Mouse (Mus musculus) cortical plate, adult 2 months (tissue): Measurements from ENCODE around the gene Ckap4. TPM values are rescaled to one million over a fixed set of nuclear protein-coding genes. Genes with fewer than 3 reads are reported as not detected.
"Not testable (repeated sequence)": the region's sequence is repeated elsewhere in the genome, so short reads cannot be mapped to it uniquely, and the experiment has no call there.

Experiments
- H3K27ac ChIP-seq: fragments of 200-500 bp; 2 replicates; pipeline ENCODE4 v1.5.1; 2012; ENCODE audit warnings: low read length, control low read depth, inconsistent platforms; ENCODE audit not compliant: insufficient read depth
- H3K4me1 ChIP-seq: fragments of 200-500 bp; 2 replicates; pipeline ENCODE4 v1.6.1; 2011; ENCODE audit warnings: low read length; ENCODE audit not compliant: control insufficient read depth, insufficient read depth
- H3K4me3 ChIP-seq: fragments of 200-500 bp; 2 replicates; pipeline ENCODE4 v1.5.1; 2011; ENCODE audit warnings: mild to moderate bottlenecking, low read length, control low read depth; ENCODE audit not compliant: insufficient read depth
- CTCF ChIP-seq: fragments of 200-500 bp; IDR thresholded peaks from 2 replicates; pipeline ENCODE4 v1.5.1; 2011; ENCODE audit warnings: mild to moderate bottlenecking, control low read depth, low read length; ENCODE audit not compliant: insufficient read depth; ENCODE audit errors: extremely low read depth
- POLR2A ChIP-seq: fragments of 200-500 bp; IDR thresholded peaks from 2 replicates; pipeline ENCODE4 v1.6.1; 2011; ENCODE audit warnings: mild to moderate bottlenecking, low read length, control low read depth; ENCODE audit not compliant: insufficient read depth; ENCODE audit errors: extremely low read depth
- polyA plus RNA-seq: library from polyadenylated mRNA; depleted of rRNA; stranded (reverse); fragments of >200 nt; gene quantifications from 2 replicates; pipeline ENCODE4 v1.2.3, GENCODE M21; 2012

Ckap4 gene
- polyA plus RNA-seq, 1 experiment = 13.2 TPM

GRCm38 (mm10) chr10:84532191-84532889 is 1.5 kb downstream of the Ckap4 start:
- Histone ChIP-seq H3K4me1 (peaks cover 8% of the 10 kb centered on the region; the same call in 1 of the 2 replicates), H3K27ac (no peak overlapping the region), H3K4me3 (peak overlapping the region; percentile 95)
- TF ChIP-seq POLR2A (no peak), CTCF (no peak)

GRCm38 (mm10) chr10:84531576-84531975 is 2.3 kb downstream of the Ckap4 start:
- Histone ChIP-seq H3K4me3 (no peak overlapping the region), H3K27ac (no peak overlapping the region), H3K4me1 (peaks cover 8% of the 10 kb centered on the region; the same call in 1 of the 2 replicates)
- TF ChIP-seq POLR2A (no peak), CTCF (no peak)

GRCm38 (mm10) chr10:84530388-84530787 is 3.5 kb downstream of the Ckap4 start:
- TF ChIP-seq CTCF (no peak), POLR2A (no peak)
- Histone ChIP-seq H3K4me3 (peak overlapping the region; percentile 14; the same call in 1 of the 2 replicates), H3K27ac (no peak overlapping the region), H3K4me1 (peaks cover 7% of the 10 kb centered on the region; the same call in 1 of the 2 replicates)

GRCm38 (mm10) chr10:84527631-84528030 is 6.2 kb downstream of the Ckap4 start:
- Histone ChIP-seq H3K27ac (no peak overlapping the region), H3K4me3 (no peak overlapping the region), H3K4me1 (peaks cover 7% of the 10 kb centered on the region; the same call in 1 of the 2 replicates)
- TF ChIP-seq POLR2A (no peak), CTCF (no peak)

DNA sequence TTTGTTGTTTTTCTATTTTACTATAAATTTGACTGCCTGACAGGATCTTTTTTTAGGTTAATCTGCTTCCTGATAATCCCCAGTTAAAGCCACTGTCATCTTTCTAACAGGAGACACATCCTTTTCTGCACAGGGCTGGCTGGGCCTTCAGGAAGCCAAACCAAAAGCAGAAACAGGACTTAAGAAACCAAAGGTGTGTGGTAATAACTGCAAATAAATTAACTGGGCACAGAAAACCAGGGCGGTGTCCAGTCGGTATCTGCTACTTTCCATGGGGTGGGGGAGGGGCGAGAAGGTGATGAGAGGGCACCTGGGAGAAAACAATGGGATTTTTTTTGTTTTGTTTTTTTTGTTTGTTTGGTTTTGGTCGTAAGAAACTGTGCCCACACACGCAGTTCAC is 6.8 kb downstream of the Ckap4 start:
- Histone ChIP-seq H3K27ac (no peak overlapping the region), H3K4me3 (no peak overlapping the region), H3K4me1 (peaks cover 7% of the 10 kb centered on the region; the same call in 1 of the 2 replicates)
- TF ChIP-seq POLR2A (no peak), CTCF (no peak)

GRCm38 (mm10) chr10:84526488-84526887 is 7.4 kb downstream of the Ckap4 start:
- Histone ChIP-seq H3K4me1 (peaks cover 7% of the 10 kb centered on the region; the same call in 1 of the 2 replicates), H3K27ac (no peak overlapping the region), H3K4me3 (no peak overlapping the region)
- TF ChIP-seq POLR2A (no peak), CTCF (no peak)

DNA sequence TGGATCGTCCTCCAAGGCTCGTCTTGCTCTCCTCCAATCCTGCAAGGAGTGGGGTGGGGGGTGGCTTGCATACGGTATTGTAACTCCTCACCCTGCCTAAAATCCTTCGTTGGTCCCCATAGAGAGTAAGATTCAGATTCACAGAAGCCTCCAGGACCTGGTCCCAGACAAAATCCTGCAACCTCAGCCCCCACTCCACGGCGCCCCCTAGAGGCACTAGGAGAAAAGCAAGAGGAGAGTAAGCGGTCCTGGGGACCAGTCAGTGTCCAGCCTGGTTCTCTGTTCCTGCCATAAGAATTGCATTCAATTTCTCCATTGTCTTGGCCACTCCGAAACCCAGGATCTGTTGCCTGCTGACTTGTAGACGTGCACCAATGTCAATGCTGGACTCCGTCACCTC is 10.2 kb downstream of the Ckap4 start:
- Histone ChIP-seq H3K27ac (no peak overlapping the region), H3K4me1 (no peaks in the 10 kb centered on the region), H3K4me3 (no peak overlapping the region)
- TF ChIP-seq POLR2A = no peak
- peak; percentile 18; the same call in 1 of the 2 replicates for TF ChIP-seq CTCF

GRCm38 (mm10) chr10:84516414-84516927 is 17.4 kb downstream of the Ckap4 start:
- H3K4me3 ChIP-seq = no peak overlapping the region
- H3K4me1 ChIP-seq = no peaks in the 10 kb centered on the region
- TF ChIP-seq CTCF (no peak), POLR2A (no peak)
- no peak overlapping the region for H3K27ac ChIP-seq

GRCm38 (mm10) chr10:84515980-84516379 is 17.9 kb downstream of the Ckap4 start:
- not testable (repeated sequence) for H3K4me1 ChIP-seq, H3K4me3 ChIP-seq, H3K27ac ChIP-seq

- H3K4me3 ChIP-seq = no peak overlapping the region
- TF ChIP-seq CTCF (peak; percentile 74), POLR2A (no peak)
- no peak overlapping the region for H3K27ac ChIP-seq
- no peaks in the 10 kb centered on the region for H3K4me1 ChIP-seq
These were observed 18.3 kb downstream of the Ckap4 start for GRCm38 (mm10) chr10:84515512-84515950.
